Mouse (Mus musculus) intestine, embryonic 16.5 days (tissue): ENCODE data around the gene 1810055G02Rik. TPM values are rescaled to one million over a fixed set of nuclear protein-coding genes. Genes with fewer than 3 reads are reported as not detected.

Experiments
- ATAC-seq: fragments of 200-750 bp; cut with Nextera tagmentation; 2 replicates; pipeline ENCODE4 v1.8.0; 2017; ENCODE audit warnings: moderate TSS enrichment, moderate library complexity
- H3K27ac ChIP-seq: fragments of 300-500 bp; sonication (generic); 2 replicates; pipeline ENCODE4 v1.5.1; 2014; ENCODE audit warnings: mild to moderate bottlenecking, low read length
- H3K27me3 ChIP-seq: fragments of 300-500 bp; sonication (generic); replicated peaks from 2 replicates; pipeline ENCODE4 v1.6.1; 2014; ENCODE audit warnings: low read length, control low read depth, mixed read lengths; ENCODE audit not compliant: control insufficient read depth, insufficient read depth
- H3K36me3 ChIP-seq: fragments of 300-500 bp; sonication (generic); 2 replicates; pipeline ENCODE4 v1.6.1; 2014; ENCODE audit warnings: low read length, control low read depth; ENCODE audit not compliant: control insufficient read depth, insufficient read depth
- H3K4me1 ChIP-seq: fragments of 300-500 bp; sonication (generic); 2 replicates; pipeline ENCODE4 v1.6.1; 2014; ENCODE audit warnings: low read length, control low read depth, mixed read lengths; ENCODE audit not compliant: control insufficient read depth, insufficient read depth
- H3K4me2 ChIP-seq: fragments of 300-500 bp; sonication (generic); 2 replicates; pipeline ENCODE4 v1.6.1; 2014; ENCODE audit warnings: low read depth, low read length, control low read depth
- H3K4me3 ChIP-seq: fragments of 300-500 bp; sonication (generic); 2 replicates; pipeline ENCODE4 v1.5.1; 2014; ENCODE audit warnings: mild to moderate bottlenecking, low read length
- H3K9ac ChIP-seq: fragments of 300-500 bp; sonication (generic); 2 replicates; pipeline ENCODE4 v1.6.1; 2014; ENCODE audit warnings: low read depth, low read length
- H3K9me3 ChIP-seq: fragments of 300-500 bp; sonication (generic); 2 replicates; pipeline ENCODE4 v1.6.1; 2016; ENCODE audit warnings: low read length, control low read depth; ENCODE audit not compliant: control insufficient read depth
- WGBS: fragments of 180-500 bp; shearing (Covaris S2); extraction: QIAGEN DNeasy Blood & Tissue Kit; methylation state at CpG from one replicate; pipeline ENCODE4 v1.1.7; 2014; 5-methylcytosine and 5-hydroxymethylcytosine counted together
- polyA plus RNA-seq: library from polyadenylated mRNA; unstranded; fragments of >200 nt; fragmentation: Nextera tagmentation; extraction: Ambion mirVana; gene quantifications from 2 replicates; pipeline ENCODE4 v1.2.1, GENCODE M21; 2015

Gene 1810055G02Rik
- polyA plus RNA-seq, 1 experiment from 2014 or later = 53.8 TPM

- Histone ChIP-seq H3K27me3 (no peaks in the 10 kb centered on the region), H3K4me3 (no peak overlapping the region), H3K9ac (no peak overlapping the region), H3K9me3 (no peaks in the 10 kb centered on the region), H3K4me2 (no peak overlapping the region), H3K4me1 (no peaks in the 10 kb centered on the region), H3K36me3 (no peaks in the 10 kb centered on the region), H3K27ac (no peak overlapping the region)
- WGBS = 24% methylated on average over 1 of the region's 1 CpGs
- no peak for ATAC-seq
Measured at GRCm38 (mm10) chr19:3724779-3725178, 16.7 kb downstream of the 1810055G02Rik start.

- Histone ChIP-seq H3K4me2 (no peak overlapping the region), H3K36me3 (no peaks in the 10 kb centered on the region)
- WGBS = 69% methylated on average over 2 of the region's 2 CpGs
Measured at GRCm38 (mm10) chr19:3728901-3729300, 20.8 kb downstream of the 1810055G02Rik start.

GRCm38 (mm10) chr19:3730781-3731646, 22.9 kb downstream of the 1810055G02Rik start:
- Histone ChIP-seq H3K9ac (no peak overlapping the region), H3K4me1 (no peaks in the 10 kb centered on the region), H3K4me3 (no peak overlapping the region), H3K27ac (no peak overlapping the region), H3K4me2 (no peak overlapping the region), H3K36me3 (no peaks in the 10 kb centered on the region), H3K27me3 (no peaks in the 10 kb centered on the region), H3K9me3 (no peaks in the 10 kb centered on the region)
- no peak for ATAC-seq
- 78% methylated on average over 7 of the region's 7 CpGs for WGBS

More at GRCm38 (mm10) chr19:3728901-3729300, 20.8 kb downstream of the 1810055G02Rik start:
- H3K4me3 ChIP-seq = no peak overlapping the region
- no peak overlapping the region for H3K27ac ChIP-seq
- no peaks in the 10 kb centered on the region for H3K4me1 ChIP-seq
- no peaks in the 10 kb centered on the region for H3K27me3 ChIP-seq
- no peak for ATAC-seq
- no peaks in the 10 kb centered on the region for H3K9me3 ChIP-seq
- no peak overlapping the region for H3K9ac ChIP-seq

GRCm38 (mm10) chr19:3736001-3736400, 27.9 kb downstream of the 1810055G02Rik start:
- ATAC-seq = no peak
- Histone ChIP-seq H3K36me3 (no peaks in the 10 kb centered on the region), H3K9me3 (no peaks in the 10 kb centered on the region), H3K4me2 (no peak overlapping the region), H3K9ac (no peak overlapping the region), H3K4me1 (no peaks in the 10 kb centered on the region), H3K4me3 (no peak overlapping the region), H3K27ac (no peak overlapping the region), H3K27me3 (no peaks in the 10 kb centered on the region)
- WGBS = 91% methylated on average over 3 of the region's 3 CpGs

- Histone ChIP-seq H3K4me3 (no peak overlapping the region), H3K27ac (no peak overlapping the region), H3K36me3 (no peaks in the 10 kb centered on the region), H3K9ac (no peak overlapping the region), H3K27me3 (no peaks in the 10 kb centered on the region), H3K9me3 (no peaks in the 10 kb centered on the region), H3K4me1 (peaks cover 4% of the 10 kb centered on the region; the same call in 1 of the 2 replicates), H3K4me2 (no peak overlapping the region)
- no peak for ATAC-seq
- 91% methylated on average over 7 of the region's 7 CpGs for WGBS
Measured at GRCm38 (mm10) chr19:3739650-3740049, 31.6 kb downstream of the 1810055G02Rik start.

- WGBS = 38% methylated on average over 4 of the region's 4 CpGs
- ATAC-seq = no peak
- Histone ChIP-seq H3K4me1 (peaks cover 4% of the 10 kb centered on the region; the same call in 1 of the 2 replicates), H3K36me3 (no peaks in the 10 kb centered on the region), H3K27me3 (no peaks in the 10 kb centered on the region), H3K9ac (no peak overlapping the region), H3K4me2 (no peak overlapping the region), H3K9me3 (peaks cover 6% of the 10 kb centered on the region), H3K27ac (peak overlapping the region; percentile 23), H3K4me3 (no peak overlapping the region)
Measured at GRCm38 (mm10) chr19:3742716-3743115, 34.6 kb downstream of the 1810055G02Rik start.

- no peak overlapping the region for H3K27ac ChIP-seq
- ATAC-seq = no peak
- H3K4me1 ChIP-seq = peaks cover 4% of the 10 kb centered on the region; the same call in 1 of the 2 replicates
- no peaks in the 10 kb centered on the region for H3K36me3 ChIP-seq
- no peak overlapping the region for H3K9ac ChIP-seq
- 82% methylated on average over 7 of the region's 7 CpGs for WGBS
- no peak overlapping the region for H3K4me3 ChIP-seq
- no peak overlapping the region for H3K4me2 ChIP-seq
- peaks cover 6% of the 10 kb centered on the region for H3K9me3 ChIP-seq
- H3K27me3 ChIP-seq = no peaks in the 10 kb centered on the region
Measured at GRCm38 (mm10) chr19:3743362-3743761, 35.3 kb downstream of the 1810055G02Rik start.

GRCm38 (mm10) chr19:3743851-3744512, 35.9 kb downstream of the 1810055G02Rik start:
- Histone ChIP-seq H3K4me2 (peak overlapping the region; percentile 85), H3K4me3 (peak overlapping the region; percentile 63), H3K9me3 (peaks cover 8% of the 10 kb centered on the region), H3K27me3 (no peaks in the 10 kb centered on the region), H3K27ac (peak overlapping the region; percentile 69), H3K9ac (peak overlapping the region; percentile 78), H3K4me1 (peaks cover 4% of the 10 kb centered on the region; the same call in 1 of the 2 replicates), H3K36me3 (no peaks in the 10 kb centered on the region)
- 3% methylated on average over 13 of the region's 13 CpGs for WGBS
- peak; percentile 84 for ATAC-seq

GRCm38 (mm10) chr19:3752621-3753239, 44.6 kb downstream of the 1810055G02Rik start:
- H3K4me1 ChIP-seq = no peaks in the 10 kb centered on the region
- peak overlapping the region; percentile 26; the same call in 1 of the 2 replicates for H3K4me2 ChIP-seq
- peak overlapping the region; percentile 61 for H3K27ac ChIP-seq
- ATAC-seq = peak; percentile 94
- H3K9me3 ChIP-seq = peaks cover 3% of the 10 kb centered on the region; the same call in 1 of the 2 replicates
- no peak overlapping the region for H3K4me3 ChIP-seq
- WGBS = 35% methylated on average over 8 of the region's 8 CpGs
- H3K36me3 ChIP-seq = no peaks in the 10 kb centered on the region
- H3K9ac ChIP-seq = 0 out of 2 replicates have a peak overlapping the region, but pooled peaks have one; percentile 24
- no peaks in the 10 kb centered on the region for H3K27me3 ChIP-seq
